Mouse (Mus musculus) cerebellum, postnatal 14 days (tissue): Measurements from ENCODE around the gene Lekr1.

Source experiments
- DNase-seq, 2 experiments: peaks; one replicate each; pipeline ENCODE4 v3.0.0; 2021; ENCODE audit warnings: mixed read lengths in 2 of 2

Lekr1 gene

GRCm38 (mm10) chr3:65769666-65770065, 103.6 kb downstream of the Lekr1 start:
- peak; percentile 41 to 48 for DNase-seq

DNA sequence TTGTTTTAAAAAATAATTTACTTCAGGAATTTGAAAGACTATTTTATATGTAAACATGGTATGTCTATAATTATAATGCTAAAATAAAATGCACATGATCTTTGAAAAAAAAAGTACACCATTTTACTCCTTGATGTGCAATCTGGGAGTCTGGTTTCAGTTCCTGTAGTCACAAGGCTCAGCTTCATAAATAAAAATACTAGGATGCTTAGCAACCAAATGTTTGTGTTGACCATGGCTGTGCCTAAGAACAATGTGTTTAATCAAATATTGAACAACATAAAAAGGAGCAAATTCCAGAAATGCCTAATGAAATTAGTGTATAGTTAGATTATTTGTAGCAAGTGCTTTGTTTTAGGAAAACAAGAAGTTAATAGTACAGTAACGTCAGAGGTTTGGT, 107.9 kb downstream of the Lekr1 start:
- DNase-seq, result no peak

- peak; percentile 66 to 72 for DNase-seq
Observed at GRCm38 (mm10) chr3:65775096-65775495, 109.1 kb downstream of the Lekr1 start.

- no peak for DNase-seq
Observed at GRCm38 (mm10) chr3:65782246-65782645, 116.2 kb downstream of the Lekr1 start.

DNA sequence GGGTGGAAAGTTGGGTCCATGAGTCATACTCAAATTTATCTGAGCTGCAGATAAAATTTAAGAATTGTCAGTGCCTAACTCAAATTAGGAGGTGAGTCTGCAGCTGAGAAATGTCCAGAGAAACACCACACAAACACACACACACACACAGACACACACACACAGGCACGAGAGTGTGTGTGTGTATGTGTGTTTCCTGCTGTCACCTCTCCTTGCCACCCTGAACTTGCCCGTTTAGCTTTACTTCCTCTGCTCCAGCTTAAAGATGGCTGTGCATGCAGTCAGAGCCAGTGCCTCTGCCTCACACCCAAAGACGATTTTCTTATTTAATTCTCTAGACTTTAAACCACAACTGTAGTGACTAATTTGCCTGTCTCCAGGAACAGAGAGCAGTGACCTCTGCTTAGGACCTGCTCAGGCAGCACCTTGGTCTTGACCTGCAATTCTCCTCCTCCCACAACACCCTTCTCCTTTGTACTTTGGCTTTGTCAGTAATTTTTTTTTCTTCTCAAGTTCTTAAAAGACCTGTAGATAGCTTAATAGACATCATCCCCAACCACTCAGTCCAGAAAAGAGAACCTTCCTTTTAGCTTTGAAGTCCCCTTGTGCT, 124.2 kb downstream of the Lekr1 start:
- no peak for DNase-seq

GRCm38 (mm10) chr3:65793561-65793960, 127.5 kb downstream of the Lekr1 start:
- no peak for DNase-seq

DNA sequence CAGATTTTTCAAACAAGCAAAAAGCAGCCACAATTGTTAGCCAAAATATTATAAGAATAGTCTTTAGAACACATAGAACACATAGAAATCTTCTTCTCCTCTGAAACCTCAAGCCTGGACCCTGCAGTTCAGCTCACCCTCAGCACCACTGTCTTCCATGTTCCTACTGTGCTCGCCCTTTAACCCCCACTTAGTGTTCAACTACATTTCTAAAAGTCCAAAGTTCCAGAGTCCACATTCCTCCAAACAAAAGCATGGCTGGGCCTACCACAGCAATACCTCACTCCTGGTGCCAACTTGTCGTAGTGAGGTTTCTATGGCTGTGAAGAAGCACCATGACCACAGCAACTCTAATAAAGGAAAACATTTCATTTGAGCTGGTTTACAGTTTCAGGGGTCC, 128.7 kb downstream of the Lekr1 start:
- DNase-seq, result no peak

- DNase-seq, result no peak
Observed at GRCm38 (mm10) chr3:65797345-65798137, 131.5 kb downstream of the Lekr1 start.

DNA sequence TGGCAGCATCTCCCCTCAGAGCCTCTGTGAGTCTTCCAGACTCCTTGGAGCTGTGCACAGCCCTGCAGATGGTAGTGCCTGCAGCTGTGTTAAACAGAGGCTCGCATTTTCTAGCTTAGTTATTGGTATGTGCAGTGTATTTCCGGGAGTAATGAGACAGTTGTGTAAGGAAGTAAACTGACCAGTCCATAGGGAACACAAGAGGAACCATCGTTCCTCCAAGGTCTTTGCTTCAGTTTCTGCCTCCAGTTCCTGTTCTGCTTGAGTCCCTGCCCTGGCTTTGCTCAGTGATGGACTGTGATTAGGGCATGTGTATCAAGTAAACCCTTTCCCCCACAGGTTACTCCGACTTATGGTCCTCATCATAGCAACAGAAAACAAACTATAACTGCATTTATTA, 134.9 kb downstream of the Lekr1 start:
- DNase-seq, result no peak

DNA sequence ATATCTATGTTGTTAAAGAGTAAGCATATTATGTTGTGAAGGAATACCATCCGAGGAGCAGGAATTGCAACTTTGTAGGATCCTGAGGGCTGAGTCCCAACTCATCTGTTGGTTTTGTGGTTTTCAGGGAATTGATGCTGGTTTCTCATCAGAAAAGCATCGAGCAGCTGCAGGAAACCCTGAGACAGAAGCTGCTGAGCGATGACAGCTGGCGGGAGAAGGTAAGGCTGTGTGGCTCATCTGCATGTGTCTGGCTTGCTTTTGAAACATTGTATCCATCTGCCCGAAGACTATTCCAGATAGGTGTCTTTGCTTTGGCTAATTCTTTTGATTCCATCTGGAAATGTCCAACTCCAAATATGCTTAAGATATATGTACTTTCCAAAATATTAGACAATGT, 136.2 kb downstream of the Lekr1 start:
- DNase-seq, result no peak

DNA sequence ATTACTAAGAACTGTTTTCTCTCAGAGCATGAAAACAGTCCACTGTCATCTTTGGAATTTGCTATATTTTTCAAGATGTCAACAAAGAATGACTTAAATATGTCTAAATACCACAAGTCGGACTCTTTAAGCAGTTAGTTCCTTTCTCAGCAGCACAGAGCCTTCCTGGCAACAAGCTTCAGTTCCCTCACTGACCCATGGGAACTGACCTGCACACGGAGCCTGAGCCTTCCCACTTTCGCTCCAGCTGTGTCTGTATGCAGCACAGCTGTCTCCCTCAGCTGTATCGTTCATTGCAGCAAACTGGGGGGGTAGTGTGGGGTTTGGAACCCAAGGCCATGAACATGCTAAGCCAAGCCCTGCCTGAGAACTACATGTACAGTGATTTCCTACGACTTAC, 136.8 kb downstream of the Lekr1 start:
- no peak for DNase-seq

GRCm38 (mm10) chr3:65814881-65815280, 148.9 kb downstream of the Lekr1 start:
- peak in 1 of 2 experiments; percentile 14 for DNase-seq

DNA sequence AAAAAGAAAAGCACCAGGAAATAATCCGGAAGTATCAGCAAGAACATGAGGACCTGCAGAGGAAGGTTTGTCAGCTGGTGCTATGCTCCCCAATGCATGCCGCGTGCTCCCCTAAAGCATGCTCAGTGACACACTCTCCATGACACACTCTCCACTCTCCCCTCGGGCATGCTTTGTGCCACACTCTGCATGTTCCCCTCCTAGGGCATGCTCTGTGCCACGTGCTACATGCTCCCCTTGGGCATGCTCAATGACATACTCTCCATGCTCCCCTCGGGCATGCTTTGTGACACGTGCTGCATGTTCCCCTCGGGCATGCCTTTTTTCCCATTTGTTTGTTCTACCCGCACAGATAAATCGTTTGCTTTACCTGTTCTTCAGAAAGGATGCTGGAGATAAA, 150.0 kb downstream of the Lekr1 start:
- no peak for DNase-seq

DNA sequence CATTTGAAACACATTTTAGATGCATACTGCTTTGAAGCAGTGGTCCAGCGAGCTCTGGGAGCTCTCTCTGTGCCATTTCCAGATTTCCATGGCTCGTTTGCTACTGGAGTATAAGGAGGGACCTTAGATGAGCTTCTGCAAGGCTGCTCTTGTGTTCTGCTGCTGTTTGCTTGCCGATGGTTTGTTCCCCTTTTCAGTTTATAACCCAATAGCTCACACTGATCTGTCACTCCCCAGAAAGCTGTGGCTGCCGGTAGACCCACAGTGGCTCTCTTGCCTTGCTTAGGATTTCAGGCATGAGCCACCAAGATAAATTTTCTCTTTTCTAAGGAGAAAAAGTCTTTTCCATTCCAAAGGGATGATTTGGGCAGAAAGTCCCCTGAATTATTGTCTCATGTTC, 152.6 kb downstream of the Lekr1 start:
- no peak for DNase-seq

- no peak for DNase-seq
Observed at GRCm38 (mm10) chr3:65819841-65820240, 153.8 kb downstream of the Lekr1 start.

DNA sequence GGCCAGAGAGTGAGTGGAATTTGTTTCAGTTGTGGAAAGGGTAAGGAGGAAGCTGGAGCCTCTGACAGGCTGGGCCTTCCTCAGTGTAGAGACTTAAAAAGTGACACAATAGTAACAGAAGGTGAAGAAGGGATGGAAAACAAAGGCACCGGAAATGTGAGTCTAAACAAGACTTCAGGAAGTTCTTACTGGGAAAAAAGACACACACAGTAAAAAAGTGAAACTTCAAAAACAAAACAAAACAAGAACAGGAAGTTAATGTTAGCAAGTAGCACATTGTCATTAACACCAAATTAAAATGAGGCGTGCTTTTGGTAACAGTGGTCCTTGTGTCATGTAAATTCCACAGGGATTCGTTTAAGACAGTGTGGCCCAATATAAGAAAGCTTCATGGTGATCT, 158.9 kb downstream of the Lekr1 start:
- DNase-seq, result no peak

- peak; percentile 64 to 68 for DNase-seq
Observed at GRCm38 (mm10) chr3:65826716-65827115, 160.7 kb downstream of the Lekr1 start.

DNA sequence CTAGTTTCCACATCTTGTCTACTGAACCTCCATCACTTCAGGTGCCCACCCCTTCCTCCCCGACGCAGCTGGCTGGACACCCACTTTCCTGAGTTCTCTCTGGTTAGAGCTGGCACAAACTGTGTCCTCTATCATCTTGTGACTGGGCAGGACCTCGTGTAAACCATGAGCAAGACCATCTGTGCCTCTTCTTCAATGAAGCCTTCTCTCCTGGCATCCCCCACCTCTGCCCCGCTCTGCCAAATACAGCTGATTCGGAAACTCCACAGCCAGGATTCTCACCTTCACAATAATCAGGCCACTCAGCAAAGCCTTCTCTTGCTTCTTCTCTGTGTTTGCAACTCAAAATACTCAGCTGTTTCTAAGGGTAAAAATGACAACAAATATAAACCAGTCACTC, 161.4 kb downstream of the Lekr1 start:
- DNase-seq, result peak; percentile 64 to 68

- DNase-seq, result peak; percentile 74 to 82
Observed at GRCm38 (mm10) chr3:65828020-65828419, 162.0 kb downstream of the Lekr1 start.

DNA sequence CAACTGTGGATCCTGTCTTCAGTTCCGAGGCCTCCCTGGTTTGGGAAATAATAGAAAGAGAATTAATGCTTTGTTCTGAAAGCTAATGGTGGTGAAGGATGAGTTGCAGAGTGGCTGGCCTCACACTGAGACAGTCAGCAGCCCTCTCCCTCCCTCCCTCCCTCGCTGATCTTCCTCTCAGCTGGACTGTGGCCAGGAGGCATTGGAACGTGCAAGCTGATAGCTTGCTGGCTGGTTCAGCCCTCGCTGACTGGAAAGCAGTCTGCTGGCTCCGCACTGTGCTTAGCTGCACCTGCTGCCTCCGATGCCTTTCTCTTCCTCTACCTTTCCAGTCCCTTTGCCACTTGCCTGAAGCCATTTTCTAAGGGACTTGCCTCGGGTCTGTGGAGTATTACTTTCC, 163.2 kb downstream of the Lekr1 start:
- peak; percentile 94 to 95 for DNase-seq

- DNase-seq, result no peak
Observed at GRCm38 (mm10) chr3:65829943-65830483, 164.0 kb downstream of the Lekr1 start.

- no peak for DNase-seq
Observed at GRCm38 (mm10) chr3:65830801-65831200, 164.8 kb downstream of the Lekr1 start.

- DNase-seq, result no peak
Observed at GRCm38 (mm10) chr3:65832398-65832797, 166.4 kb downstream of the Lekr1 start.

DNA sequence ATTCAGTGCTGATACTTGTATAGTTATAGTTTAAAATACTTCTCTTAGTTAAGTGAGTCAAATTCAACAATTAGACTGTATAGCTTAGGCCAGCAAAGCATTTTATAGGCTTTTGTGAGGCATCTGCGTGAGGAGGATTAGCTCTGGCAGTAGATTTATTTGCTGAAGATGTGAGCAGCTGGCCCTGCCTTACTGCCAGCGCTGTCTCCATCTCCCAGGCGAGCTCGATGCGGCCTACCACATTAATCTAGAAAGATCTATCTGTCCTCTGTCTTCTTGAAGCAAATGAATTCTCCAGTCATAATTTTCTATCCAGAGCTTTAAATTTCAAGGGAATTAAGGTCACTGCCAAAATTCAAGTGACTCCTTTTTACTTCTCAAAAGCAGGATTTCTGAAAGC, 170.4 kb downstream of the Lekr1 start:
- no peak for DNase-seq
